Mouse (Mus musculus) Patski (cell line): ENCODE results near the gene Gm13420. TPM values are rescaled to one million over a fixed set of nuclear protein-coding genes. Genes with fewer than 3 reads are reported as not detected.
"Not testable (repeated sequence)": the region's sequence is repeated elsewhere in the genome, so short reads cannot be mapped to it uniquely, and the experiment has no call there.

Experiments used
- ATAC-seq: fragments of 100-300 bp; one replicate; pipeline ENCODE4 v1.8.0; 2021
- CTCF ChIA-PET: fragments of 350-600 bp; sonication (Branson Sonifier 250); formaldehyde crosslinking; loops from one replicate; lab custom pipeline; 2022; ENCODE audit warnings: inconsistent platforms; lab: Charles Lee
- POLR2A ChIA-PET: fragments of 350-600 bp; sonication (Branson Sonifier 250); formaldehyde crosslinking; loops from one replicate; lab custom pipeline; 2022; ENCODE audit warnings: antibody characterized with exemption, inconsistent platforms; lab: Charles Lee
- DNase-seq: peaks from one replicate; pipeline ENCODE4 v3.0.0-alpha.2; 2011; ENCODE audit warnings: low read depth, low spot score
- H3K27me3 ChIP-seq: fragments of 371-371 bp; one replicate; pipeline ENCODE4 v1.5.1; 2021
- CTCF ChIP-seq: fragments of 100-300 bp; IDR thresholded peaks from one replicate; pipeline ENCODE4 v1.5.1; 2021
- in situ Hi-C: fragments of 300-500 bp; cut with MboI; formaldehyde crosslinking; loops from 3 replicates; pipeline ENCODE4 v1.11.1; 2018; ENCODE audit warnings: low pct_unique_long_range_greater_than_20kb, mixed read lengths
- polyA plus RNA-seq: library from polyadenylated mRNA; unstranded; gene quantifications from one replicate; pipeline ENCODE4 v1.2.3, GENCODE M21; 2021

Gm13420 gene
- 0.49 TPM for polyA plus RNA-seq

GRCm38 (mm10) chr2:29751497-29751896 is at the start of gene Gm13420:
Gene Gm13420 (minus strand): TSS chr2:29751685.
- CTCF ChIA-PET, result interaction anchor here (1.4 kb wide), 1 partner anchor 13 kb away, joined by 9 read pairs; no protein-coding TSS in a partner anchor
- in situ Hi-C loops, result no loop called here
- no peaks in the 10 kb centered on the region for H3K27me3 ChIP-seq
- DNase-seq (no peak), ATAC-seq (peak; percentile 73)
- POLR2A ChIA-PET, result no interaction called here
- no peak for TF ChIP-seq CTCF

GRCm38 (mm10) chr2:29792772-29793487 is 41.4 kb upstream of the Gm13420 start:
- ChIA-PET CTCF (no interaction called here), POLR2A (interaction anchor here (1.1 to 1.7 kb wide), 2 partner anchors 12 to 15 kb away, joined by 3 to 5 read pairs; no protein-coding TSS in a partner anchor)
- in situ Hi-C loops, result no loop called here
- DNase-seq (no peak), ATAC-seq (no peak)
- no peaks in the 10 kb centered on the region for H3K27me3 ChIP-seq
- no peak for TF ChIP-seq CTCF

- ChIA-PET CTCF (interaction anchor here (1.0 kb wide), 1 partner anchor 8 kb away, joined by 3 read pairs; no protein-coding TSS in a partner anchor), POLR2A (interaction anchor here (1.0 kb wide), 1 partner anchor 14 kb away, joined by 3 read pairs; the partner anchor contains the start of gene Slc27a4)
- no peaks in the 10 kb centered on the region for H3K27me3 ChIP-seq
- TF ChIP-seq CTCF, result no peak
- ATAC-seq (peak; percentile 77), DNase-seq (peak; percentile 64)
- in situ Hi-C loops, result no loop called here
Measured at GRCm38 (mm10) chr2:29787937-29788681, 36.6 kb upstream of the Gm13420 start, which contains the start of gene Trub2. Gene Trub2 (minus strand): TSS chr2:29788502.

- no peaks in the 10 kb centered on the region for H3K27me3 ChIP-seq
- DNase-seq, result peak; percentile 80
- peak; percentile 49 for ATAC-seq
- ChIA-PET POLR2A (no interaction called here), CTCF (no interaction called here)
- in situ Hi-C loops, result no loop called here
- TF ChIP-seq CTCF, result no peak
Measured at GRCm38 (mm10) chr2:29787104-29787917, 35.8 kb upstream of the Gm13420 start, which contains the start of gene Coq4. Gene Coq4 (plus strand): TSS chr2:29787493.

- ChIA-PET CTCF (interaction anchor here (1.3 kb wide), 1 partner anchor 18 kb away, joined by 3 read pairs; the partner anchor contains the start of gene Slc27a4), POLR2A (interaction anchor here (0.7 kb wide), 1 partner anchor 16 kb away, joined by 3 read pairs; no protein-coding TSS in a partner anchor)
- ATAC-seq (no peak), DNase-seq (no peak)
- TF ChIP-seq CTCF, result no peak
- in situ Hi-C loops, result no loop called here
- no peaks in the 10 kb centered on the region for H3K27me3 ChIP-seq
Measured at GRCm38 (mm10) chr2:29784290-29784689, 32.8 kb upstream of the Gm13420 start.

GRCm38 (mm10) chr2:29781256-29781655 is 29.8 kb upstream of the Gm13420 start:
- in situ Hi-C loops, ATAC-seq, DNase-seq, H3K27me3 ChIP-seq: not testable (repeated sequence)
- ChIA-PET POLR2A (interaction anchor here (0.6 kb wide), 1 partner anchor 269 kb away, joined by 6 read pairs; no protein-coding TSS in a partner anchor), CTCF (interaction anchor here (0.9 to 2.8 kb wide), 5 partner anchors 10 to 77 kb away, joined by 3 to 7 read pairs (median 3); no protein-coding TSS in a partner anchor)

- CTCF ChIA-PET, result no interaction called here
- ATAC-seq (no peak), DNase-seq (no peak)
- no peak for TF ChIP-seq CTCF
- H3K27me3 ChIP-seq, result no peaks in the 10 kb centered on the region
- in situ Hi-C loops, result no loop called here
- POLR2A ChIA-PET, result no interaction called here
Measured at GRCm38 (mm10) chr2:29773323-29773722, 21.8 kb upstream of the Gm13420 start.

- ChIA-PET POLR2A (interaction anchor here (1.5 kb wide), 1 partner anchor 31 kb away, joined by 4 read pairs; the partner anchor contains the start of gene Slc27a4), CTCF (interaction anchor here (0.8 to 2.2 kb wide), 7 partner anchors 9 to 119 kb away, joined by 3 to 7 read pairs (median 4); no protein-coding TSS in a partner anchor)
- no peak for TF ChIP-seq CTCF
- ATAC-seq (peak; percentile 51), DNase-seq (peak; percentile 48)
- no peaks in the 10 kb centered on the region for H3K27me3 ChIP-seq
- in situ Hi-C loops, result no loop called here
Measured at GRCm38 (mm10) chr2:29771611-29772461, 20.4 kb upstream of the Gm13420 start.

- DNase-seq, result no peak
- in situ Hi-C loops, result no loop called here
- ChIA-PET POLR2A (no interaction called here), CTCF (interaction anchor here (0.8 to 2.0 kb wide), 2 partner anchors 15 to 21 kb away, joined by 3 to 6 read pairs; no protein-coding TSS in a partner anchor)
- no peaks in the 10 kb centered on the region for H3K27me3 ChIP-seq
- TF ChIP-seq CTCF, result no peak
- no peak for ATAC-seq
Measured at GRCm38 (mm10) chr2:29770162-29770561, 18.7 kb upstream of the Gm13420 start.
